Mouse (Mus musculus) kidney, embryonic 16.5 days (tissue): ENCODE measurements around the gene Neurl1b. TPM values are rescaled to one million over a fixed set of nuclear protein-coding genes. Genes with fewer than 3 reads are reported as not detected.

Source experiments
- polyA plus RNA-seq: library from polyadenylated mRNA; unstranded; fragments of >200 nt; fragmentation: Nextera tagmentation; extraction: Ambion mirVana; gene quantifications from 2 replicates; pipeline ENCODE4 v1.2.1, GENCODE M21; 2015

Neurl1b gene
- polyA plus RNA-seq, 1 experiment from 2014 or later = 2.4 TPM

Other genes starting within 250 kb of the Neurl1b start
- gene Pdia2, start 215.7 kb upstream of the Neurl1b start, polyA plus RNA-seq = 0.52 and 0.89 TPM in 2 replicates
- 17.7 and 19.4 TPM in 2 replicates for gene Rgs11, start 211.9 kb upstream of the Neurl1b start, polyA plus RNA-seq
- 6.4 TPM in 2 replicates for gene Arhgdig, start 207.0 kb upstream of the Neurl1b start, polyA plus RNA-seq
- gene Fam234a, start 170.6 kb upstream of the Neurl1b start, polyA plus RNA-seq = 73.6 and 74.3 TPM in 2 replicates
- 97.7 and 108 TPM in 2 replicates for gene Luc7l, start 161.9 kb upstream of the Neurl1b start, polyA plus RNA-seq
- 131 and 141 TPM in 2 replicates for gene Ergic1, start 146.7 kb downstream of the Neurl1b start, polyA plus RNA-seq
- 26.8 and 28.3 TPM in 2 replicates for gene Dusp1, start 147.3 kb downstream of the Neurl1b start, polyA plus RNA-seq
- 251 and 271 TPM in 2 replicates for gene Atp6v0e, start 248.4 kb downstream of the Neurl1b start, polyA plus RNA-seq